8 mouse cellular contexts compared by ENCODE assay signal in the genomic region with DNA sequence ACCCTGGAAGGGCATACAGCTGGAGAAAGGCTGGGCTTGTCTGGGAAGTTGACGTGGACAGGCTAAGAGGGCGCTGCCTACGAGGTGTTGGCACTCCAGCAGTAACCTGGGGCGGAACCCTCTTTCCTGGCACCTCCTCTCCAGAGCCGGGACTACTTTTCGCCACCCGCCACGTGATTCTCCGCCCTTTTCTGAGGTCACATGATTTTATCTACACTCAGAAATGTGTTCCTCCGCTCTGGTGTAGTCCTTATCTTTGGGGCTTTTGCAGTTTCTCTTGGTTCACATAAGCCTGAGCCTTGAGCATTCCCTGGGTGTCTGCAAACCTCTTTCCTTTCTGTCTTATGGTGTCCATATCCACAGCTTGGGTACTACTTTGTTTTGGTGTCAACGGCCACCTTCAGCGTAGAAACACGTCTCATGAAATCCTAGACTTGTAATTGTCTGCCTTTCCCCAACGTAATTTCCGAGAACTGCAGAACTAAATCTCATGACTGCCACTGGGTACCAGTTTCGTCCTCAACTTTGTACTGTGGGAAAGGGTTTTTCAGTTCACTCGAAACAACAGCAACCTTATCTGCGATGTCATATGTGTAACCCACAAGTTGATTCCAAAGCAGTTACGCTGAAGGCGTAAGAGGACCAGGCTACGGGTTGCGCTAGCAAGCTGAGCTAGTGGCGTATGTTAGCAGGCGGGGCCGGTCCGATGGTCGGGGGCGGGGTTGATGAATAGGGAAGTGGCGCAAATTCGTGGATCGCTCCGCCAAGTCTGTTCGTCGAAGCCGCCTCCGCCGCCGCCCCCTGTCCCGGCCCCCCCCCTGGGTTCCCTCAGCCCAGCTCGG. TPM values are rescaled to one million over a fixed set of nuclear protein-coding genes. Genes with fewer than 3 reads are reported as not detected.
A peak's percentile ranks its signal among the peaks of the same experiment; 100 is the strongest.
DNase-seq lines count a peak whose midpoint lies in the region; ATAC-seq lines count a peak whose summit lies in the region.

A gene (plus strand): TSS at position 294 of the 842 bp plus-strand sequence.

- H3K27ac ChIP-seq in hindbrain, embryonic 12.5 days: peak within 1 kb of the TSS; percentile 92

- peak within 1 kb of the TSS; percentile 77 for H3K4me3 ChIP-seq in hindbrain, embryonic 12.5 days

- DNase-seq in NIH3T3 (ENCODE audit: low read depth): peak; percentile 98
- peak; percentile 99 for DNase-seq in cerebellum, postnatal 10 days
- peak; percentile 92 to 94 for DNase-seq in frontal cortex, postnatal 10 days (ENCODE audit: low spot score in 2 of 2)
- DNase-seq in layer of hippocampus, postnatal 14 days (ENCODE audit: low spot score in 2 of 2): peak; percentile 97 to 98
- DNase-seq in lung, postnatal 14 days: peak; percentile 98
- peak; percentile 87 for DNase-seq in retina, adult 2 months (ENCODE audit: low read depth, low spot score)
- peak; percentile 93 for DNase-seq in thymus, postnatal 36 days

- H3K9ac ChIP-seq in hindbrain, embryonic 12.5 days: peak within 1 kb of the TSS; percentile 89

- no peaks in the 10 kb centered on the region for H3K9me3 ChIP-seq in hindbrain, embryonic 12.5 days (replicated peaks)

- H3K4me2 ChIP-seq in hindbrain, embryonic 12.5 days (replicated peaks): peak within 1 kb of the TSS; percentile 73

- no peaks in the 10 kb centered on the region for H3K27me3 ChIP-seq in hindbrain, embryonic 12.5 days

- peak; percentile 70 for ATAC-seq in hindbrain, embryonic 12.5 days (ENCODE audit: low FRiP score)

- peaks cover 19% of the 10 kb centered on the region for H3K4me1 ChIP-seq in hindbrain, embryonic 12.5 days

- H3K36me3 ChIP-seq in hindbrain, embryonic 12.5 days: peaks cover 55% of the 10 kb centered on the region

- WGBS in hindbrain, embryonic 12.5 days: under 1% methylated on average over 40 of the region's 40 CpGs

RNA-seq across cellular contexts. Expression of the gene that starts here (rescaled TPM):
- polyA plus RNA-seq in hindbrain, embryonic 12.5 days (2016; fragmentation: Nextera tagmentation; extraction: Ambion mirVana): 598 and 607 TPM in 2 replicates
- total RNA-seq in layer of hippocampus, postnatal 14 days (2021): 100 to 1,000 TPM; 221 to 251 TPM

Comparison
In these comparisons a context has a peak if more than half of its experiments do, and no peak if none do; other contexts are left out.
1. Peak in every context shown above with its lines: DNase-seq, ATAC-seq, H3K4me3 ChIP-seq and H3K27ac ChIP-seq.